Mouse (Mus musculus) heart, adult 2 months (tissue): ENCODE measurements around the gene Zcchc14. TPM values are rescaled to one million over a fixed set of nuclear protein-coding genes. Genes with fewer than 3 reads are reported as not detected.

Experiments
- DNase-seq, 2 experiments: peaks; one replicate each; pipeline ENCODE4 v3.0.0; 2021
- H3K27ac ChIP-seq: fragments of 200-600 bp; 2 replicates; pipeline ENCODE4 v1.8.1; 2022
- H3K27me3 ChIP-seq: fragments of 200-500 bp; 2 replicates; pipeline ENCODE4 v1.6.1; 2012; ENCODE audit warnings: mild to moderate bottlenecking, low read length, inconsistent platforms, mixed read lengths; ENCODE audit not compliant: control insufficient read depth, insufficient read depth
- H3K36me3 ChIP-seq: fragments of 200-500 bp; 2 replicates; pipeline ENCODE4 v1.6.1; 2012; ENCODE audit warnings: low read length, inconsistent platforms; ENCODE audit not compliant: control insufficient read depth, insufficient read depth
- H3K4me1 ChIP-seq: fragments of 200-500 bp; 2 replicates; pipeline ENCODE4 v1.6.1; 2011; ENCODE audit warnings: low read length; ENCODE audit not compliant: control insufficient read depth, insufficient read depth
- H3K4me3 ChIP-seq: fragments of 200-600 bp; 2 replicates; pipeline ENCODE4 v1.8.1; 2022
- H3K79me2 ChIP-seq: fragments of 200-500 bp; replicated peaks from 2 replicates; pipeline ENCODE4 v1.6.1; 2012; ENCODE audit warnings: mild to moderate bottlenecking, inconsistent platforms, low read length, moderate library complexity, mixed read lengths; ENCODE audit not compliant: control insufficient read depth, insufficient read depth
- H3K9ac ChIP-seq: fragments of 200-500 bp; 2 replicates; pipeline ENCODE4 v1.6.1; 2012; ENCODE audit warnings: low read depth, mild to moderate bottlenecking, control low read depth, inconsistent platforms, low read length, mixed read lengths
- CTCF ChIP-seq: fragments of 200-600 bp; IDR thresholded peaks from 2 replicates; pipeline ENCODE4 v1.8.1; 2022; ENCODE audit warnings: antibody characterized with exemption, mild to moderate bottlenecking, moderate library complexity
- EP300 ChIP-seq: fragments of 200-500 bp; IDR thresholded peaks from 2 replicates; pipeline ENCODE4 v1.6.1; 2011; ENCODE audit warnings: low read depth, low read length, control low read depth; ENCODE audit not compliant: insufficient read depth
- POLR2A ChIP-seq: fragments of 200-500 bp; IDR thresholded peaks from 2 replicates; pipeline ENCODE4 v1.6.1; 2011; ENCODE audit warnings: mild to moderate bottlenecking, low read depth, low read length, control low read depth; ENCODE audit not compliant: insufficient read depth
- WGBS: fragments of 180-500 bp; shearing (Covaris S2); methylation state at CpG from one replicate; pipeline ENCODE4 v1.1.7; 2018; 5-methylcytosine and 5-hydroxymethylcytosine counted together
- intact Hi-C: fragments of 180-260 bp; cut with DNase I; formaldehyde crosslinking; loops from one replicate; pipeline ENCODE4 v1.15.1; 2025
- polyA plus RNA-seq: library from polyadenylated mRNA; depleted of rRNA; stranded (reverse); fragments of >200 nt; gene quantifications from 2 replicates; pipeline ENCODE4 v1.2.3, GENCODE M21; 2012
- total RNA-seq, 2 experiments: library from RNA; stranded (reverse); gene quantifications; 2 replicates each; pipeline ENCODE4 v1.2.3; 2021

Zcchc14 gene
- total and polyA plus RNA-seq, 3 experiments = 17.6 to 30.0 (median 28.5) TPM

DNA sequence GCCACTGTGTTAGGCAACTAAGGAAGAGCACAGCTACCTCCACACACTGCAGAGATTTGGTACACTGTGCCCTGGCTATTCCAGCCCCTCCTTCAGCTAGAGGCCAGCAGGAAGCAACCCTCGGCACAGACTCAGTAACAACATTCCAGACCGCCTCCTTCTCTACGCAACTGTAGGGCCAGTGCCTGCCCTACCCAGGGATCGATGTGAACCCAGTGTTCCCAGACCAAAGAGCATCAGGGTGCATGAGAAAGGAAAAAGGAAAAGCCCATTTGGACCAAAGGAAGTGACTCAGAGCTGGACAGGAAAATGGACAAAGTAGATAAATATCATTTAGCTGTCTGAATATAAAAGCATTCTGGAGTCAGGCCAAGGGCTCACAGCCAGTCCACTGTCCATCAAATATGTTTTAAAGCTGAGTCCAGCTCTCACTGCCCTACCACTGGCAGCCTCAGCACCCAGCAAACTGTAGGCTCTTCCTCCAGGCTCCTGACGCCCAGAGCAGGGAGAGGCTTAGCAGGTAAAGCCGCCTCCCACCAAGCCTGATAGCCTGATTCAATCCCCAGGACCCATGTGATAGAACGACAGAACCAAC, 33.2 kb downstream of the Zcchc14 start:
- peak; percentile 76 to 86 for DNase-seq
- Histone ChIP-seq H3K36me3 (peaks cover 10% of the 10 kb centered on the region), H3K79me2 (peaks cover 5% of the 10 kb centered on the region; the same call in 1 of the 2 replicates), H3K27ac (peak overlapping the region; percentile 85), H3K4me1 (peaks cover 47% of the 10 kb centered on the region), H3K4me3 (no peak overlapping the region), H3K9ac (peak overlapping the region; percentile 40), H3K27me3 (no peaks in the 10 kb centered on the region)
- WGBS = 14% methylated on average over 7 of the region's 7 CpGs
- TF ChIP-seq CTCF (no peak), EP300 (peak; percentile 98), POLR2A (peak; percentile 81)
- intact Hi-C loops = loop anchor here (1.0 kb wide), 1 partner anchor 48 kb away; no protein-coding TSS in a partner anchor

DNA sequence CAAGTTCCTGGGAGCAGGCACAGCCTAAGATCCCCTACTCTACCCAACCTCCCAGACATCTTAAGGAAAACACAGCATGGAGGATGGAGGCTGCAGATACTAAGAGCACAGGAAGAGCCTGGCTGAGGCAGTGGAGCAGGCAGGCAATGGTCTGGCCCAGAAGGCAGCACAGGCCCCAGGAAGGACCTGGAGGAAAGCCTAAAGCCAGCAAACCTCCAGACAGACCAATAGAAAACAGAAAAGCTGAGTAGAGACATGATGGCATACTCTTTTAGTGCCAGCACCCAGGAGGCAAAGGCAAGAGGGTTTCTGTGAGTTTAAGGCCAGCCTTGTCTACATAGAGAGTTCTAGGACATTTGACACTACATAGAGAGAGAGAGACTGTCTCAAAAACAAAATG, 39.3 kb downstream of the Zcchc14 start:
- H3K27me3 ChIP-seq = no peaks in the 10 kb centered on the region
- H3K79me2 ChIP-seq = peaks cover 9% of the 10 kb centered on the region; the same call in 1 of the 2 replicates
- DNase-seq = no peak
- intact Hi-C loops = no loop called here
- TF ChIP-seq POLR2A = no peak
- TF ChIP-seq EP300 = no peak
- no peak for TF ChIP-seq CTCF
- H3K36me3 ChIP-seq = no peaks in the 10 kb centered on the region
- H3K9ac ChIP-seq = no peak overlapping the region
- peaks cover 25% of the 10 kb centered on the region for H3K4me1 ChIP-seq
- H3K4me3 ChIP-seq = no peak overlapping the region
- H3K27ac ChIP-seq = peak overlapping the region; percentile 36; the same call in 1 of the 2 replicates

DNA sequence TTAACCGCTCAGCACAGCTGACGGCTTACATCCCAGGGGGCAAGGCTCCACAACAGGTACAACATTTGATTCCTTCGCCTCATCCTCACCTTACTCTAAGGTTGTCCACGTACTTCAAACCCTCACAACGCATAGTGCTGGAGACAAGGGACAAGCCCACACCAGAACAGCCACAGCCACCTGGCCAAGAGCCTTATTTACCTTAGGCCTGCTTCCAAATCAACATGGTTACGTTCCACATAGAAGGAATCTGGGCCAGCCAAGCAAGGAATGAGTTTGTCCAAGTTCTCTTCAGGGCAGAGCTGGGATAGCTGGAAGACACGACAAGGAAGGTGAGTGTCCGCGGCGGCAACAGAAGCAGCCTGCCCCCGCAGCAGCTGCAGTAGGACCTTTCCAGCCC, 42.8 kb downstream of the Zcchc14 start:
- no peak overlapping the region for H3K9ac ChIP-seq
- no peaks in the 10 kb centered on the region for H3K27me3 ChIP-seq
- DNase-seq = no peak
- peaks cover 5% of the 10 kb centered on the region; the same call in 1 of the 2 replicates for H3K79me2 ChIP-seq
- TF ChIP-seq CTCF = no peak
- no peak for TF ChIP-seq EP300
- no peak for TF ChIP-seq POLR2A
- H3K4me1 ChIP-seq = peaks cover 9% of the 10 kb centered on the region
- intact Hi-C loops = no loop called here
- WGBS = 76% methylated on average over 11 of the region's 11 CpGs
- no peaks in the 10 kb centered on the region for H3K36me3 ChIP-seq
- H3K4me3 ChIP-seq = no peak overlapping the region
- H3K27ac ChIP-seq = no peak overlapping the region

- no peak for DNase-seq
- H3K4me3 ChIP-seq = no peak overlapping the region
- WGBS = 76% methylated on average over 15 of the region's 15 CpGs
- H3K79me2 ChIP-seq = peaks cover 4% of the 10 kb centered on the region; the same call in 1 of the 2 replicates
- no peaks in the 10 kb centered on the region for H3K27me3 ChIP-seq
- intact Hi-C loops = no loop called here
- no peak overlapping the region for H3K9ac ChIP-seq
- TF ChIP-seq CTCF (no peak), EP300 (no peak), POLR2A (no peak)
- no peaks in the 10 kb centered on the region for H3K36me3 ChIP-seq
- no peak overlapping the region for H3K27ac ChIP-seq
- H3K4me1 ChIP-seq = peaks cover 9% of the 10 kb centered on the region
Measured at GRCm38 (mm10) chr8:121609251-121609650, 43.5 kb downstream of the Zcchc14 start.

- TF ChIP-seq EP300 (no peak), CTCF (peak; percentile 76)
- WGBS = 81% methylated on average over 5 of the region's 5 CpGs
- H3K36me3 ChIP-seq = no peaks in the 10 kb centered on the region
- intact Hi-C loops = no loop called here
- H3K4me1 ChIP-seq = peaks cover 1% of the 10 kb centered on the region; the same call in 1 of the 2 replicates
- H3K4me3 ChIP-seq = no peak overlapping the region
- H3K27ac ChIP-seq = no peak overlapping the region
- no peak overlapping the region for H3K9ac ChIP-seq
- no peaks in the 10 kb centered on the region; the same call in 1 of the 2 replicates for H3K79me2 ChIP-seq
- no peak for DNase-seq
- H3K27me3 ChIP-seq = no peaks in the 10 kb centered on the region
Measured at GRCm38 (mm10) chr8:121607661-121608060, 45.0 kb downstream of the Zcchc14 start.

DNA sequence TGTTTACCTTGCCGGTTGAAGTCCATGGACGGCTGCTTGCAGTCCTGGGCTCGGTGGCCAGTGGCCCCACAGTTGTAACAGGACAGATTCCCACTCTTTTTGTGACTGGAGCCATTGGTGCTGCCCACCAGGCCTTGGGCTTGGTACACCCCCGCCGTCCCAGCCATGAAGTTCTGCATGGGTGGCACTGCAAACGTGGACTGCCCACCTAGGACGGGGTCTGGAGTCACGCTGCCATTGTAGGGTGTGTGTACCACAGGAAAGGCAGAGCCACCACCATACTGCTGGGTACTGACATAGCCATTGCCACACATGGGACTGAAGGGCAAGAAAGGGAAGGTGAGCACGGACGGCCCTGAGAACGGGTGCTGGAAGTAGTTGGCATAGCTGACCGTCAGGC, 48.9 kb downstream of the Zcchc14 start:
- no peak overlapping the region for H3K4me3 ChIP-seq
- H3K79me2 ChIP-seq = no peaks in the 10 kb centered on the region
- TF ChIP-seq POLR2A = no peak
- TF ChIP-seq CTCF = no peak
- no peak for TF ChIP-seq EP300
- DNase-seq = no peak
- intact Hi-C loops = loop anchor here (1.0 to 5.0 kb wide), 4 partner anchors 19 to 82 kb away; no protein-coding TSS in a partner anchor
- H3K27me3 ChIP-seq = no peaks in the 10 kb centered on the region
- no peak overlapping the region for H3K9ac ChIP-seq
- H3K36me3 ChIP-seq = no peaks in the 10 kb centered on the region
- WGBS = 90% methylated on average over 12 of the region's 12 CpGs
- no peak overlapping the region for H3K27ac ChIP-seq
- H3K4me1 ChIP-seq = no peaks in the 10 kb centered on the region; the same call in 1 of the 2 replicates
